Mouse (Mus musculus) cortical plate, adult 2 months (tissue): ENCODE results near the gene Git2. TPM values are rescaled to one million over a fixed set of nuclear protein-coding genes. Genes with fewer than 3 reads are reported as not detected.

Experiments
- H3K27ac ChIP-seq: fragments of 200-500 bp; 2 replicates; pipeline ENCODE4 v1.5.1; 2012; ENCODE audit warnings: low read length, control low read depth, inconsistent platforms; ENCODE audit not compliant: insufficient read depth
- H3K4me1 ChIP-seq: fragments of 200-500 bp; 2 replicates; pipeline ENCODE4 v1.6.1; 2011; ENCODE audit warnings: low read length; ENCODE audit not compliant: control insufficient read depth, insufficient read depth
- H3K4me3 ChIP-seq: fragments of 200-500 bp; 2 replicates; pipeline ENCODE4 v1.5.1; 2011; ENCODE audit warnings: mild to moderate bottlenecking, low read length, control low read depth; ENCODE audit not compliant: insufficient read depth
- CTCF ChIP-seq: fragments of 200-500 bp; IDR thresholded peaks from 2 replicates; pipeline ENCODE4 v1.5.1; 2011; ENCODE audit warnings: mild to moderate bottlenecking, control low read depth, low read length; ENCODE audit not compliant: insufficient read depth; ENCODE audit errors: extremely low read depth
- POLR2A ChIP-seq: fragments of 200-500 bp; IDR thresholded peaks from 2 replicates; pipeline ENCODE4 v1.6.1; 2011; ENCODE audit warnings: mild to moderate bottlenecking, low read length, control low read depth; ENCODE audit not compliant: insufficient read depth; ENCODE audit errors: extremely low read depth
- polyA plus RNA-seq: library from polyadenylated mRNA; depleted of rRNA; stranded (reverse); fragments of >200 nt; gene quantifications from 2 replicates; pipeline ENCODE4 v1.2.3, GENCODE M21; 2012

Gene Git2
- polyA plus RNA-seq, 1 experiment = 44.0 TPM

DNA sequence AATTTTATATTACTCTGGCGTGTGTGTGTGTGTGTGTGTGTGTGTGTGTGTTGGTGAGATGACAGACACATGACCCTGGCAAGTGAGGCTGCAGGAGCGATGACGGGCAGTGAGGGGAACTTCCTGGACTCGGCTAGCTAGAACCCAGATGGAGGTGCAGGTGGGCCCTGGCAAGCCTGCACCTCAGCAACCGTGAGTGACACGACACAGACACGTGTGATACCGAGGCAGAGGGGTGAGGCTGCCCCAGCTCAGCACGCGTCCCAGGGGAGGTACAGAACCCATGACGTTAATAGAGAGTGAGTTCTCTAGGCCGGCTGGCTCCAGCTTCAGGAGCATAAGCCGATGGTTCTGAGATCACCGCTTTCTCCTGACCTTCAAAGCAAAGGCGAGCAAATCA is 43.3 kb downstream of the Git2 start:
- H3K27ac ChIP-seq = no peak overlapping the region
- TF ChIP-seq POLR2A (no peak), CTCF (no peak)
- no peak overlapping the region for H3K4me3 ChIP-seq
- H3K4me1 ChIP-seq = no peaks in the 10 kb centered on the region

GRCm38 (mm10) chr5:114731498-114731897 is 43.8 kb downstream of the Git2 start:
- TF ChIP-seq CTCF (no peak), POLR2A (no peak)
- H3K4me1 ChIP-seq = no peaks in the 10 kb centered on the region
- no peak overlapping the region for H3K4me3 ChIP-seq
- no peak overlapping the region for H3K27ac ChIP-seq

DNA sequence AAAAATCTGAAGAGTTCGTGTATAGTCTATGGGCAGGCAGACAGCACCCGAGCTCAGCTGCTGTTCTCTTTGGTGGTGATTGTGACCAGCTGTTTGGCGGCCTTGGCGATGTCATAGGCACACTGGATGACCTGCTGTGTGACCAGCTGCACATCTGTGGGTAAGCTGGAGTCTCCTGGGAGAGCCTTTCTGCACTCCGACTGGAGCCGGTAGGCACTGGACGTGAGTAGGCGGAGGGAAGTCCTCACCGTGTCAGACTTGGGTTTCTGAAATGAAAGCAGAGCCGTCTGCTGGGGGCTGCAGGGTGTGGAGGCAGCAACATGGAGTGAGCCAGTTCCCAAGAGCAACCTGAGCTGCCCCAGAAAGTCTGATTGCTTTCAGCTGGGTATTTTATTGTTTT is 45.2 kb downstream of the Git2 start:
- no peak for TF ChIP-seq POLR2A
- TF ChIP-seq CTCF = no peak
- Histone ChIP-seq H3K4me3 (no peak overlapping the region), H3K4me1 (no peaks in the 10 kb centered on the region), H3K27ac (no peak overlapping the region)

- no peak for TF ChIP-seq CTCF
- TF ChIP-seq POLR2A = no peak
- H3K4me1 ChIP-seq = no peaks in the 10 kb centered on the region
These were observed 47.2 kb downstream of the Git2 start for GRCm38 (mm10) chr5:114728160-114728559.

GRCm38 (mm10) chr5:114722846-114723245 is 52.5 kb downstream of the Git2 start:
- H3K27ac ChIP-seq = no peak overlapping the region
- H3K4me1 ChIP-seq = no peaks in the 10 kb centered on the region
- TF ChIP-seq POLR2A (no peak), CTCF (no peak)
- H3K4me3 ChIP-seq = no peak overlapping the region

More at GRCm38 (mm10) chr5:114728160-114728559, 47.2 kb downstream of the Git2 start:
- Histone ChIP-seq H3K4me3 (no peak overlapping the region), H3K27ac (no peak overlapping the region)

- no peak overlapping the region for H3K4me3 ChIP-seq
- H3K27ac ChIP-seq = no peak overlapping the region
- H3K4me1 ChIP-seq = no peaks in the 10 kb centered on the region
- no peak for TF ChIP-seq CTCF
- TF ChIP-seq POLR2A = no peak
These were observed 53.3 kb downstream of the Git2 start for GRCm38 (mm10) chr5:114721969-114722368.

GRCm38 (mm10) chr5:114720784-114721183 is 54.5 kb downstream of the Git2 start:
- TF ChIP-seq CTCF (no peak), POLR2A (no peak)
- Histone ChIP-seq H3K4me1 (no peaks in the 10 kb centered on the region), H3K27ac (no peak overlapping the region), H3K4me3 (no peak overlapping the region)

DNA sequence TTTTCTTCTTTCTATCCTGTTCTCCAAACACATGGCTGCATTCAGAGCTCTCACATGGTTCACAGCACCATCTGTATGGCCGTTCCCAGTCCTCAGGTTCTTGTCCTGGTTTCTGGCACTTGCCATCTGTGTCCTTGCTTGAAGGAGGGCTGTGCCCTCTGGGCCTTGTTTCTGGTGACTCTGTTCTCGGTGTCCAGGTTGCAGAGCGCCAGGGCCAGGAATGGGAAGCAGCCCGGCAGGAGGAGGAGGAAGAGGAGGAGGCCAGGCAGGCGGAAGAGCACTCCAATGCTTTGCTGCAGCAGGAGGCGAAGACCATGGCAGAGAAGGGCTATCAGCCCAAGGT is 55.4 kb downstream of the Git2 start:
- TF ChIP-seq CTCF (no peak), POLR2A (no peak)
- no peaks in the 10 kb centered on the region for H3K4me1 ChIP-seq
- no peak overlapping the region for H3K27ac ChIP-seq
- H3K4me3 ChIP-seq = no peak overlapping the region

DNA sequence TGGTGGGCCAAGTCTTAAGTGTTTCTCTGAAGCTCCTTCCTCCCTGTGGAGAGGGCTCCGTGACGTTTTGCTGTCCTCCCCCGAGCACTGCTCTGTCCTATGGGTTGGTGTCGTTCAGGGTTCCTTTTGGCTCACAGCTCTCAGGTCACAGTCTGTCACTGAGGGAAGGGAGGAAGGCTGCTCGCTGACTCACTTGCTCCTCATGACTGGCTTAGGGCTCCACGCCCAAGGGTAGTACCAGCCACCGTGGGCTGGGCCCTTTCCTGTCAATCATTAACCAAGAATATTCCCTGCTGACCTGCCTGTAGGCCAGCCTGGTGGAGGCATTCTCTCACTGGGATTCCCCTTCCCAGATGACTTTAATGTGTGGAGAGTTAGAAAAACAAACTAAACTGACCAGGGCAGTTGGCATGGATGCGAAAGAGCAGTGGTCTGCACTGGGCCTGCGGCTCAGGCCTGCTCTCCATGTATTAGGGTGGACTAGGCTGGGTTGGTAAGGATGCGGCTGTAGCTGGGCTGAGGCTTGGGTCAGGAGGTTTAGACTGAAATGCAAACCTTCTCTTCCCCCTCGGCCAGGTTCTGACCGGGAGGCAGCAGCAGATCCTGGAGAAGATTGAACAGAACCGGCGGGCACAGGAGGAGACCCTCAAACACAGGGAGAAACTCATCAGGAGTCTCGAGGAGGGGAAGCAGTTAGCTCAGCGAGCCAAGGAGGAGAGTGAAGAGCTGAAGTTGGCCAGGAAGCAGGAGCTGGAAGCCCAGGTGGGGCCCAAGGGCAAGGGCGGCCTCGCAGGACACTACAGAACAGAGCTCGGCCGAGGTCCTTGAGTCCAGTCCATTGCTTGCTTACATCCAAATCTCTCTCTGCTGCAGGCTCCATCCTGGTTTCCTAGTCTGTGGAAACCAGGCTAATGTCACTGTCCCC is 56.1 kb downstream of the Git2 start:
- Histone ChIP-seq H3K4me3 (no peak overlapping the region), H3K4me1 (no peaks in the 10 kb centered on the region), H3K27ac (no peak overlapping the region)
- no peak for TF ChIP-seq POLR2A
- TF ChIP-seq CTCF = no peak

DNA sequence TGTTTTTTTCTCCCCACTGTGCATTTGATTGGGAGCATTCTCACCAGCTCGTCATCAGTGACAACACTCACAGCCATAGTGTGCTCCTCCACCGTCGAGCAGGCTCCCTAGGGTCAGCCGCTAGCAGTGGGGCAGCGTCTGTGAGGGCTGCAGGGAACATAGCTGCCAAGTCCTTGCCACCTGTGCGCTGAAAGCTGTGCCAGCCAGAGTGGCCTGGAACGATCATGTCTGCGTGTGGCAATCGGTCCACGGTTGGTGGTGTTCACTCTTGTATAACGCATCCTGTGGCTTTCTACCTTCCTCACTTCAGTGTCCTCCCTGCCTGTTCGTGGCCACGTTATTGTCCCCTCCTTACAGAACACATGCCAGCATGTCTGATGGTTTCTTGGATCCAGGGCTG is 56.8 kb downstream of the Git2 start:
- H3K4me1 ChIP-seq = no peaks in the 10 kb centered on the region
- H3K27ac ChIP-seq = no peak overlapping the region
- H3K4me3 ChIP-seq = no peak overlapping the region
- no peak for TF ChIP-seq POLR2A
- no peak for TF ChIP-seq CTCF

DNA sequence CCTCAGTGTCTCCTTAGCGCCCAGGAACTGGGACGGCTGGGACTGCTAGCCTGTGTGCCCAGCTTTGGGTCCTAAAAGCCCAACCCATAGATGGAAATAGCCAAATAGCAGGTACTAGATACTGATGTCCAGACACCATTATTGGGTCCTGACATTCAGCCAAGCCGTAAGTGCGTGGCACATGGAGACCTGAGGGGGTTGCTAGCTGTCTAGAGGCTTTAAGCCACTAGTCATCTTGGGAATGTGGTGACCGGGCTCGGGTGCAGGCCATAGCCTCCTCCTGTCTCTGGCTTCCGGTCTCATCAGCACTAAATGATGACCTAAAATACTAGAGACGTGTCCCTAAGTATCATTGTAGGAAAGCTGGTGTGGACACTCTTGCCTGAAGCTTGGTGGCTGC is 57.4 kb downstream of the Git2 start:
- Histone ChIP-seq H3K4me1 (no peaks in the 10 kb centered on the region), H3K4me3 (no peak overlapping the region), H3K27ac (no peak overlapping the region)
- TF ChIP-seq CTCF (no peak), POLR2A (no peak)

- no peak for TF ChIP-seq POLR2A
- TF ChIP-seq CTCF = no peak
- Histone ChIP-seq H3K4me3 (no peak overlapping the region), H3K4me1 (no peaks in the 10 kb centered on the region), H3K27ac (no peak overlapping the region)
These were observed 58.0 kb downstream of the Git2 start for GRCm38 (mm10) chr5:114717292-114717691.
